Mouse (Mus musculus) hindbrain, postnatal 0 days (tissue): ENCODE measurements around the gene Col6a5. TPM values are rescaled to one million over a fixed set of nuclear protein-coding genes. Genes with fewer than 3 reads are reported as not detected.

Source experiments
- ATAC-seq: fragments of 200-750 bp; cut with Nextera tagmentation; 2 replicates; pipeline ENCODE4 v1.8.0; 2017; ENCODE audit warnings: mild to moderate bottlenecking, moderate TSS enrichment, moderate library complexity
- DNase-seq: peaks from one replicate; pipeline ENCODE4 v3.0.0-alpha.2; 2015; ENCODE audit warnings: low spot score
- H3K27ac ChIP-seq: fragments of 300-500 bp; sonication (generic); 2 replicates; pipeline ENCODE4 v1.5.1; 2014; ENCODE audit warnings: mild to moderate bottlenecking
- H3K27me3 ChIP-seq: fragments of 300-500 bp; sonication (generic); 2 replicates; pipeline ENCODE4 v1.6.1; 2014; ENCODE audit warnings: low read length, mixed read lengths; ENCODE audit not compliant: insufficient read depth
- H3K36me3 ChIP-seq: fragments of 300-500 bp; sonication (generic); 2 replicates; pipeline ENCODE4 v1.6.1; 2014; ENCODE audit warnings: low read length, mixed read lengths; ENCODE audit not compliant: insufficient read depth
- H3K4me1 ChIP-seq: fragments of 300-500 bp; sonication (generic); 2 replicates; pipeline ENCODE4 v1.6.1; 2014; ENCODE audit warnings: antibody characterized with exemption, low read length, mixed read lengths; ENCODE audit not compliant: insufficient read depth
- H3K4me2 ChIP-seq: fragments of 300-500 bp; sonication (generic); 2 replicates; pipeline ENCODE4 v1.6.1; 2014; ENCODE audit warnings: low read depth, mild to moderate bottlenecking, low read length, moderate library complexity, mixed read lengths
- H3K4me3 ChIP-seq: fragments of 300-500 bp; sonication (generic); 2 replicates; pipeline ENCODE4 v1.5.1; 2014; ENCODE audit warnings: low read length
- H3K9ac ChIP-seq: fragments of 300-500 bp; sonication (generic); replicated peaks from 2 replicates; pipeline ENCODE4 v1.6.1; 2014; ENCODE audit warnings: mild to moderate bottlenecking, low read length, moderate library complexity, mixed read lengths
- H3K9me3 ChIP-seq: fragments of 300-500 bp; sonication (generic); 2 replicates; pipeline ENCODE4 v1.6.1; 2016; ENCODE audit warnings: low read length, mixed read lengths
- CTCF ChIP-seq: IDR thresholded peaks from 2 replicates; pipeline ENCODE4 v1.5.1; 2016; ENCODE audit warnings: antibody characterized with exemption, control low read depth, low read depth
- WGBS: fragments of 180-500 bp; shearing (Covaris S2); extraction: QIAGEN DNeasy Blood & Tissue Kit; methylation state at CpG from one replicate; pipeline ENCODE4 v1.1.7; 2014; 5-methylcytosine and 5-hydroxymethylcytosine counted together
- polyA plus RNA-seq: library from polyadenylated mRNA; unstranded; fragments of >200 nt; fragmentation: Nextera tagmentation; extraction: Ambion mirVana; gene quantifications from 2 replicates; pipeline ENCODE4 v1.2.1, GENCODE M21; 2015
- total RNA-seq: library from RNA; depleted of rRNA; stranded (reverse); fragments of >200 nt; gene quantifications from 2 replicates; pipeline ENCODE4 v1.2.3, GENCODE M21; 2014

The Col6a5 gene
- total and polyA plus RNA-seq, 2 experiments from 2014 or later, result 0.13 to 1.5 TPM

DNA sequence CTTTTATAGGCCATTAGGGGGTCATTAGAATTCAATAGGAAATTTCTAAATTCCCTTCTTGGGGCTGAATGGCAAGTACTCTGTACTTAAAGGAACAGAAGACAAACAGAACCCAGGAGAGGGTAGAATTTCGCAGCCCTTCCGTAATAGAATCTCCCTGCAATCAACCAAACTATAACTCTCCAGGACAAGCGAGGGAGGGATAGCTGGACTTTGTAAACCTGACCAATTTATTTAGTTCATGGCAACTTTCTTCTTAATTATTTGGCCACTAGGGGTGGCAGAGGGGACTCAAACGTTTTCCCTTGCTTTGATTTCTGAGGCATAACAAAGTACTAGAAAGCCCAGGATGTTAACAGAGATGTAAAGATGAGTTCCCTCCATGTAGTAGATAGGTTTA, 125.6 kb downstream of the Col6a5 start:
- no peaks in the 10 kb centered on the region for H3K9me3 ChIP-seq
- no peaks in the 10 kb centered on the region for H3K27me3 ChIP-seq
- H3K36me3 ChIP-seq, result no peaks in the 10 kb centered on the region
- no peak overlapping the region for H3K27ac ChIP-seq
- H3K4me3 ChIP-seq, result no peak overlapping the region
- H3K9ac ChIP-seq, result no peak overlapping the region
- H3K4me2 ChIP-seq, result no peak overlapping the region
- 55% methylated on average over 4 of the region's 4 CpGs for WGBS
- H3K4me1 ChIP-seq, result no peaks in the 10 kb centered on the region
- ATAC-seq (no peak), DNase-seq (peak; percentile 44)
- peak; percentile 62 for TF ChIP-seq CTCF

DNA sequence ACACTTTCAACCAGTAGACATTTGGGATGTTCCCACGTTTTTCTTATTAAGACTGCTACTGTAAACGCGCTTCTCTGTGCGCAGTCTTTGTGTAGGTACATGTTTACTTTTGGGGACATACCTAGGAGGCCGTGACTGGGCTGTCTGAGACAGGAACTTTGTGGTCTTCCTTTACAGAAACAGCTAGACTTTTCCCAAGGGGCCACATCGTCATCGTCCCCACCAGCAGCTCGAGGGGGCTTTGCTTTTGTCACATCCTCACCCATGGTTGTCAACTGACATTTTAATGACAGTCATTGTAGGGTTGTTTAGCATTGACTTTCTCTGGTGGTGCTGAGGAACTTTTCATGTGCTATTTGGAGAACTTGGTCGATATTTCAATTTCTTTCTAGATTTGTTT, 129.2 kb downstream of the Col6a5 start:
- no peak for TF ChIP-seq CTCF
- no peak overlapping the region for H3K9ac ChIP-seq
- no peaks in the 10 kb centered on the region for H3K27me3 ChIP-seq
- no peak for ATAC-seq
- no peaks in the 10 kb centered on the region for H3K36me3 ChIP-seq
- 87% methylated on average over 9 of the region's 9 CpGs for WGBS
- no peak overlapping the region for H3K4me3 ChIP-seq
- H3K27ac ChIP-seq, result no peak overlapping the region
- H3K4me2 ChIP-seq, result no peak overlapping the region
- H3K4me1 ChIP-seq, result no peaks in the 10 kb centered on the region
- no peaks in the 10 kb centered on the region for H3K9me3 ChIP-seq
- no peak for DNase-seq

DNA sequence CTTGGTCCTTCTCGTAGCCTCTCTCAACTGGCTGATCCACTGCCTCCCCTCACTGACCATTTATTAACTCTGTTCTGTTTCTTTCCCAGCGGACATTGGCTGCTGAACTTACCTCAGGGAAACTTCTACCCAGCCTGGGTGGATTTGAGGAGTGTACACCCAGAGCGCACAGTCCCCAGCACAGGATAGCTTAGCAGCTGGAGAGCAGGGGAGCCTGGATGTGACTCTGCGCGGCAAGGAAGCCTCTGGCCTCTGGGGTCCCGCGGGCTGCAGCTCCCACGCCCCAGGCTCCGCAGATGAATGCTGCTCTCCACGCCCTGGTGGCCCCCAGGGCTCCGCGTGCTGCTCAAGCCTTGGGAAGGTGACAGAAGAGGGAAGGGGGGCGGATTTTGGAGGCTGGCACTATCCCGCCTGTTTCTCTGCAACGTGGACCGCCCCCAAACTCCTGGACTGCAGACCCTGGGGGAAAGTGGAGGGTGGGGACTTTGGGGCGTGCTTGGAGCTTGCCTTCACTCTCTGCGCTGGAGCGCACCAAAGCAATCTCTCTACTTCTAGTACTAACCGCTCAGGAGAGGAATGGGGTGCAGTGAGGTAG, 132.6 kb downstream of the Col6a5 start, which contains the start of gene Col6a6:
TSS of gene Col6a6 (minus strand) at position 370 of the 595 bp plus-strand sequence.
- no peak for TF ChIP-seq CTCF
- Histone ChIP-seq H3K9ac (no peak within 1 kb of the TSS), H3K4me2 (peak within 1 kb of the TSS; percentile 18; the same call in 1 of the 2 replicates), H3K36me3 (no peaks in the 10 kb centered on the region), H3K9me3 (no peaks in the 10 kb centered on the region), H3K27me3 (no peaks in the 10 kb centered on the region), H3K4me3 (no peak within 1 kb of the TSS), H3K4me1 (no peaks in the 10 kb centered on the region), H3K27ac (no peak within 1 kb of the TSS)
- DNase-seq, result no peak
- WGBS, result 20% methylated on average over 20 of the region's 20 CpGs
- no peak for ATAC-seq

DNA sequence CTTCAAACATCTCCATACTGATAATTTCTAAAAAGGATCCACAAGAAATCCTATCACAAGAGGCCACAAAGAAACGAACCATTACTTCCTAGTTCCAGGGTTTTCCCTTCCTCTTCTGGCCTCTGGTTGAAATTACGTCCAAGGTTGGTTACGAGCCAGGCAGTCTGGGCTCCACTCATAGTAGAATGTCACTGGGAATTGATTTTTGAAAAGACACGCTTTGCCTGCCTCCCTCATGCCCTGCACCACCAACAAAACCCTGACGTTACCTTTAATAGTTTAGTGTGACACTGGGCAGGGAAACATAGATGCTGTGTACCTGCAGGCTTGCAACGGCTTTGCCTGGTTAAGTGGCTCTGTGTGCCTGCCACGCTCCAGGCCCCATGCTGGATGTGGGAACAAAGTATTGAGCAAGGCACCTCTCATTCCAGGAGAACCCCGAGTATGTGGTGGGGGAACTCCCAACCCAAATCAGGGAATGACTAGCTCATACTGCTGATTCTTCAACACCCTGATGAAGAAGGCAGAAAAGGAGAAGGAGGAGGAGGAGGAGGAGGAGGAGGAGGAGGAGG, 133.3 kb downstream of the Col6a5 start:
- Histone ChIP-seq H3K36me3 (no peaks in the 10 kb centered on the region), H3K27me3 (no peaks in the 10 kb centered on the region), H3K9ac (no peak overlapping the region), H3K4me2 (no peak overlapping the region), H3K4me3 (no peak overlapping the region), H3K27ac (no peak overlapping the region), H3K9me3 (no peaks in the 10 kb centered on the region), H3K4me1 (no peaks in the 10 kb centered on the region)
- ATAC-seq (no peak), DNase-seq (no peak)
- TF ChIP-seq CTCF, result no peak
- 56% methylated on average over 8 of the region's 8 CpGs for WGBS

DNA sequence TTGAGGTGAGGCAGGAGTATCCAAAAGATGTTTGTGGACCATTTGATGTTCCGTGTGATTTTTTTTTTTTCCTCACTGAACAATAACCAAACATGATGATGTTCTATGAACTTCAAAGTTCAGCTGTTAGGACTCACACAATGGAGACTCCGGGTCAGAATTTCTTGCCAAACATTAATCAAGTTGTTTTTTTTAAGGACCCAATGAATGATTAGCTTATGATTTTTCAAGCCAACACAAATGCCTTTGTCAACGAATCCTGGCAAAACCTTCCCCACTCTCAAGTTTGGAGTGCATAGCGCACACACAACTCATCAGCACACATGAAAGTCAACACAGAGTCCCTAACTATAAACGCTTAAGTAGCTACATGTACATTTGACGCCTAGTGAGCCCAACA, 139.7 kb downstream of the Col6a5 start:
- Histone ChIP-seq H3K9me3 (no peaks in the 10 kb centered on the region), H3K4me3 (no peak overlapping the region), H3K27me3 (no peaks in the 10 kb centered on the region), H3K4me1 (no peaks in the 10 kb centered on the region), H3K36me3 (no peaks in the 10 kb centered on the region), H3K4me2 (no peak overlapping the region), H3K27ac (no peak overlapping the region), H3K9ac (no peak overlapping the region)
- no peak for ATAC-seq
- no peak for TF ChIP-seq CTCF
- DNase-seq, result no peak
- WGBS, result 89% methylated on average over 6 of the region's 6 CpGs

DNA sequence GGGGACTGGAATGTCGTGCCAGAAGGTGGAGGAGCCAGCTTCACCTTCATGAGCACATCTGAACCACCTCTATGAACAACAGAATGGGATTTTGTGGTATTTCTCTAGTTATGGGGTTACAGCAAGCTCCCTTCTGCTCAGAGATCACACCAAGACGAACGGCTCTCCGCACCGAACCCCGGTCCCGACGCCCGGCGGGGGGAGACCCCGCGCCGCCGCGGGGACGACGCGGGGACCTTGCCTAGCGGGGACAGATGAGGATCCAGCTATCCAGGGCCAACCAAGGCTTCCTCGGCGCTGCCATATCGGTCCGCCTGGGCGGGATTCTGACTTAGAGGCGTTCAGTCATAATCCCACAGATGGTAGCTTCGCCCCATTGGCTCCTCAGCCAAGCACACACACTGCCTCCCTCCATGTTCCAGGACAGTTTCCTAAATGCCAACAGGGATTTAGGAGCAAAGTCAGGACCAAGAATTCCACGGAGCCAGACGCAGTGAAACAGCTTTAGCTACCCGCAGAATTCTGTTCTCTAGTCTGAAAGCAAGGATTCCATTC, 141.2 kb downstream of the Col6a5 start:
- 81% methylated on average over 29 of the region's 29 CpGs for WGBS
- ATAC-seq (no peak), DNase-seq (no peak)
- Histone ChIP-seq H3K36me3 (no peaks in the 10 kb centered on the region), H3K27me3 (no peaks in the 10 kb centered on the region), H3K9ac (no peak overlapping the region), H3K4me3 (no peak overlapping the region), H3K9me3 (no peaks in the 10 kb centered on the region), H3K27ac (no peak overlapping the region), H3K4me2 (no peak overlapping the region), H3K4me1 (no peaks in the 10 kb centered on the region)
- no peak for TF ChIP-seq CTCF

DNA sequence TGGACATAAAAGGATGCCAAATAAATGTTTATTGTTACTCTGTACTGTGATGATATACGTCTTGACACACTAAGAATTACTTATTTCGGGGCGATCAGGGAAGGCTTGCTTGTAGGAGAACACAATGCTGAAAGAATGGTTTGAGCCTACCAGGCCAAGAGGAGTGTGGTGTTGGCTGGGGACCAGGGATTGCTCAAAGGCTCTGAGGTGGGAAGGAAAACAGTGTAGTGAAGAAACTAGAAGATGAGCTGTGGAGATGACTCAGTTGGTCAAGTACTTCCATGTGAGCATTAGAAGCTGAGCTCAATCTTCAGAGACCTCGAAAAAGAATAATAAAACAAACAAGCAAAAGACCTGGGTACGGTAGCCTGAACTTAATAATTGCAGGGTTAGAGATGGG, 146.0 kb downstream of the Col6a5 start:
- H3K27ac ChIP-seq, result no peak overlapping the region
- H3K4me3 ChIP-seq, result no peak overlapping the region
- 0 out of 2 replicates have a peak, but pooled peaks cover 3% of the 10 kb centered on the region for H3K4me1 ChIP-seq
- 87% methylated on average over 5 of the region's 5 CpGs for WGBS
- no peaks in the 10 kb centered on the region for H3K36me3 ChIP-seq
- DNase-seq (no peak), ATAC-seq (no peak)
- no peak overlapping the region for H3K4me2 ChIP-seq
- TF ChIP-seq CTCF, result no peak
- H3K9ac ChIP-seq, result no peak overlapping the region
- no peaks in the 10 kb centered on the region for H3K9me3 ChIP-seq
- no peaks in the 10 kb centered on the region for H3K27me3 ChIP-seq
